Mouse (Mus musculus): ENCODE results near the gene Pptc7. TPM values are rescaled to one million over a fixed set of nuclear protein-coding genes. Genes with fewer than 3 reads are reported as not detected.

Gene Pptc7
- polyA plus RNA-seq, 1 experiment, result 7.2 TPM

GRCm38 (mm10) chr5:122295113-122295935 lies 11.2 kb downstream of the Pptc7 start:
- H3K27ac ChIP-seq (ENCODE audit: control insufficient read depth, insufficient read depth, low read depth, low read length, poor library complexity), result no peak overlapping the region
- H3K4me3 ChIP-seq (replicated peaks; ENCODE audit: control insufficient read depth, low read depth, low read length), result no peak overlapping the region
- TF ChIP-seq CTCF (IDR thresholded peaks at IDR 0.05; ENCODE audit: control insufficient read depth, insufficient read depth, low read length), result no peak
- TF ChIP-seq POLR2A (IDR thresholded peaks at IDR 0.05; ENCODE audit: borderline replicate concordance, control insufficient read depth, low read depth, low read length), result no peak
- WGBS, result 82% methylated on average over 14 of the region's 14 CpGs
- H3K4me1 ChIP-seq (ENCODE audit: control insufficient read depth, insufficient read depth, low read length), result peaks cover 1% of the 10 kb centered on the region; the same call in 1 of the 2 replicates

DNA sequence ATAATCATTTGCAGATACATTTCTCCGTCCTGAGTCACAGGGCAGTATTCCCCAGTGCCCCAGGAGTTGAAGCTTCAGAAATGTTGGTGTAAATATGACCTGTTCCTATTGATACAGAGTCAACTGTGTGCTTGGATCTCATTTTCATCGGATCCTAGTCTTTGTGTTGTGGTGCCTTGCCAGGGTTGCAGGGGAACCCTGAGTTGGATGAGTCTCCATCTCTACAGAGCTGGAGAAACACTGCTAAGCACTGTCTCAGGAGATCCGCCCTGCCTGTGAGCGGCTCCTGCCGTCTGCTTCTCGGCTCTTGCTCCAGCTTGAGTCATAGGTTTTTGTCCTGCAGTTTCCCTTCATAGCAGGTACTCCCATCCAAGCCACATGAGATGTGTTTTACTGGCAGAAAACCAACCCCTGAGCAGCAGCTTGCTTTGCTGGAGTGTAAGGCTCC lies 15.9 kb downstream of the Pptc7 start:
- TF ChIP-seq CTCF (IDR thresholded peaks at IDR 0.05; ENCODE audit: control insufficient read depth, insufficient read depth, low read length), result no peak
- TF ChIP-seq POLR2A (IDR thresholded peaks at IDR 0.05; ENCODE audit: borderline replicate concordance, control insufficient read depth, low read depth, low read length), result no peak
- WGBS, result 91% methylated on average over 6 of the region's 6 CpGs
- H3K4me3 ChIP-seq (replicated peaks; ENCODE audit: control insufficient read depth, low read depth, low read length), result no peak overlapping the region
- H3K4me1 ChIP-seq (ENCODE audit: control insufficient read depth, insufficient read depth, low read length), result peaks cover 5% of the 10 kb centered on the region
- H3K27ac ChIP-seq (ENCODE audit: control insufficient read depth, insufficient read depth, low read depth, low read length, poor library complexity), result no peak overlapping the region

DNA sequence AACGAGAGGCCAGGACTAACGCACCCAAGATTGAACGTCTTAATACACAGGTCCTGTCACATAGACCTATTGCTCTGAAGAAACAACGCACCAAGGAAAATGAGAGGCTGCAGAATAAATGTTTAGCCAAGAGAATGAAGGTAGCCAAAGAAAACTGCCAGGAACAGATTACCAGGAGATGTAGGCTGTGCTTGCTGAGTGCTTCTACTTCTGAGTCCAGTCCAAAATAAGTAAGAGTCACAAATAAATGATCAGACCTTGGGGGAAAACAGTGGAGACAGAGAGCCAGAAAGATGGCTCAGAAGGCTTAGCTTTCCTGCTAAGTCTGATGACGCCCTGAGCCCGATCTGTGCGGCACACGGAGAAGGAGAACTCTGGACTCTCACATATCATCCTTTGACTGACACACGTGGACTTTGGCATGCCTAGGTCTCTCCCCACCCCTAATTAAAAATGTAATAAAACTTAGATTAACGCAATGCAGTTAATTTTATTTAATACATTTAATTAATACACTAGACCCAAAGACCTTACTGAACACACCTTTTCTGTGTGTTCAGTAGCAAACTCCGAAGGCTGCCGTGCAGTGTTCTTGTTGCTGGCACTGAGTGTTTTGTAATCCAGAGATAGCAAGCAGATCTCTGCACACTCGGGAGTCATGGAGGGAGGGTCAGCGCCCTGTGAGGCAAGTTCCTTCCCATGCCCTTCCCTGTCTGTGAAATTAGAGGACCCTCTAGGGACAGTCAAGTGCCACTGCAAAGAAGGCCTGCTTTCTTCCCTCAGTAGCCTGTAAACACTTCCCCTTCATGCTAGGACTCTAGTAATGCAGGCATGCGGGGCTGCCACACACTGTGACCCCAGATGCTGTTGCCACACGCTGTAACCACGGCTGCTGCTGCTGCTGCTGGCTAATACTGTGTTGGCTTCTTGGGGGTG lies 18.9 kb downstream of the Pptc7 start:
- WGBS, result 51% methylated on average over 17 of the region's 17 CpGs
- Histone ChIP-seq H3K4me3 (replicated peaks; ENCODE audit: control insufficient read depth, low read depth, low read length) (no peak overlapping the region), H3K27ac (ENCODE audit: control insufficient read depth, insufficient read depth, low read depth, low read length, poor library complexity) (no peak overlapping the region), H3K4me1 (ENCODE audit: control insufficient read depth, insufficient read depth, low read length) (peaks cover 6% of the 10 kb centered on the region)
- TF ChIP-seq CTCF (IDR thresholded peaks at IDR 0.05; ENCODE audit: control insufficient read depth, insufficient read depth, low read length) (peak; percentile 42; the same call in 1 of the 2 replicates), POLR2A (IDR thresholded peaks at IDR 0.05; ENCODE audit: borderline replicate concordance, control insufficient read depth, low read depth, low read length) (no peak)

DNA sequence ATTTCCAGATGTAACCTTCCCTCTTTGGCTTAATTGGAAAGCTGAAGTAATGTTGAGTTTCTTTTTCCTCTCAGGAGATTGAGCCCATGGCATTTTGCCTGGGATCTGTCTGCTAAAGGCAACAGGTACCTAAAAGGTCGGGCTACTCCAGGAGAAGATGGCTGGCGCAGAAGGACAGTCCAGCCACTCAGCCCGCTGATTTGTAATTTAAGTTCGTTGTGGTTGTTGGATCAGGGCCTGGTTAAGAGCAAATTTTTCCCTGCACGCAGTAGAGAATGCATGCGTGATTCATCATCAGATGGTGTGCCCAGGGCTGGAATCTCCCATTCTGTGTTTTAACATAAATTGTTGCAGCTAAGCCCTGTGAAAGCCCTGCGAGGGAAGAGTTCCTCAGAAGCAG lies 19.8 kb downstream of the Pptc7 start:
- Histone ChIP-seq H3K27ac (ENCODE audit: control insufficient read depth, insufficient read depth, low read depth, low read length, poor library complexity) (no peak overlapping the region), H3K4me1 (ENCODE audit: control insufficient read depth, insufficient read depth, low read length) (peaks cover 6% of the 10 kb centered on the region), H3K4me3 (replicated peaks; ENCODE audit: control insufficient read depth, low read depth, low read length) (no peak overlapping the region)
- TF ChIP-seq POLR2A (IDR thresholded peaks at IDR 0.05; ENCODE audit: borderline replicate concordance, control insufficient read depth, low read depth, low read length) (no peak), CTCF (IDR thresholded peaks at IDR 0.05; ENCODE audit: control insufficient read depth, insufficient read depth, low read length) (no peak)
- 80% methylated on average over 7 of the region's 7 CpGs for WGBS

DNA sequence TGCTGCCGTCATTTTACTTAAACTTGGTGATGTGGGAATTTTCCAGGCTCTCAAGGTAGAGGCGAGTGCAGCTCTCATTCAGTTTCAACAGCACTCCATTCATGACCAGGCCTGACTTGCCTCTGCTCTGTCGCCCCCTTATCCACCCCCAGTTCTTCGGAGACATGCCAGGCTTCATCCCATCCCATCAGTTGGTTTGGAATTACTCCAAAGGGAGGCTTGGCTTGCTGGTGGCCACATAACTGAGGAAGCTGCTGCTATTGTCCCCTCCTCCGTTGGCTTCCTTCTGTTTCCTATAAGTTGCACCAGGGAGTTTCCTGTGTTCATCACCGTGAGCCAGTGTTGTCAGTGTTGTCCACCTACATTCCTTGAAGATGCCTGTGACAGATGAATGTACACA lies 20.4 kb downstream of the Pptc7 start:
- Histone ChIP-seq H3K4me3 (replicated peaks; ENCODE audit: control insufficient read depth, low read depth, low read length) (no peak overlapping the region), H3K27ac (ENCODE audit: control insufficient read depth, insufficient read depth, low read depth, low read length, poor library complexity) (no peak overlapping the region), H3K4me1 (ENCODE audit: control insufficient read depth, insufficient read depth, low read length) (peaks cover 6% of the 10 kb centered on the region)
- 45% methylated on average over 6 of the region's 6 CpGs for WGBS
- TF ChIP-seq CTCF (IDR thresholded peaks at IDR 0.05; ENCODE audit: control insufficient read depth, insufficient read depth, low read length) (no peak), POLR2A (IDR thresholded peaks at IDR 0.05; ENCODE audit: borderline replicate concordance, control insufficient read depth, low read depth, low read length) (no peak)

- TF ChIP-seq POLR2A (IDR thresholded peaks at IDR 0.05; ENCODE audit: borderline replicate concordance, control insufficient read depth, low read depth, low read length) (no peak), CTCF (IDR thresholded peaks at IDR 0.05; ENCODE audit: control insufficient read depth, insufficient read depth, low read length) (no peak)
- H3K27ac ChIP-seq (ENCODE audit: control insufficient read depth, insufficient read depth, low read depth, low read length, poor library complexity), result no peak overlapping the region
- WGBS, result 78% methylated on average over 7 of the region's 7 CpGs
- H3K4me3 ChIP-seq (replicated peaks; ENCODE audit: control insufficient read depth, low read depth, low read length), result no peak overlapping the region
- peaks cover 6% of the 10 kb centered on the region for H3K4me1 ChIP-seq (ENCODE audit: control insufficient read depth, insufficient read depth, low read length)
These were observed 21.3 kb downstream of the Pptc7 start for GRCm38 (mm10) chr5:122305472-122305871.

- 82% methylated on average over 3 of the region's 3 CpGs for WGBS
- TF ChIP-seq POLR2A (IDR thresholded peaks at IDR 0.05; ENCODE audit: borderline replicate concordance, control insufficient read depth, low read depth, low read length) (no peak), CTCF (IDR thresholded peaks at IDR 0.05; ENCODE audit: control insufficient read depth, insufficient read depth, low read length) (no peak)
- no peak overlapping the region for H3K4me3 ChIP-seq (replicated peaks; ENCODE audit: control insufficient read depth, low read depth, low read length)
- H3K4me1 ChIP-seq (ENCODE audit: control insufficient read depth, insufficient read depth, low read length), result peaks cover 6% of the 10 kb centered on the region
- H3K27ac ChIP-seq (ENCODE audit: control insufficient read depth, insufficient read depth, low read depth, low read length, poor library complexity), result no peak overlapping the region
These were observed 22.4 kb downstream of the Pptc7 start for GRCm38 (mm10) chr5:122306536-122306935.

- no peak overlapping the region for H3K27ac ChIP-seq (ENCODE audit: control insufficient read depth, insufficient read depth, low read depth, low read length, poor library complexity)
- H3K4me1 ChIP-seq (ENCODE audit: control insufficient read depth, insufficient read depth, low read length), result peaks cover 8% of the 10 kb centered on the region
- 62% methylated on average over 8 of the region's 8 CpGs for WGBS
- H3K4me3 ChIP-seq (replicated peaks; ENCODE audit: control insufficient read depth, low read depth, low read length), result no peak overlapping the region
- TF ChIP-seq POLR2A (IDR thresholded peaks at IDR 0.05; ENCODE audit: borderline replicate concordance, control insufficient read depth, low read depth, low read length) (no peak), CTCF (IDR thresholded peaks at IDR 0.05; ENCODE audit: control insufficient read depth, insufficient read depth, low read length) (no peak)
These were observed 26.5 kb downstream of the Pptc7 start for GRCm38 (mm10) chr5:122310699-122311098.
